Mouse (Mus musculus) kidney, adult 10 weeks (tissue): ENCODE results near the gene Gm15127. TPM values are rescaled to one million over a fixed set of nuclear protein-coding genes. Genes with fewer than 3 reads are reported as not detected.

Experiments used
- polyA plus RNA-seq: library from polyadenylated mRNA; stranded (reverse); fragments of 350-450 nt; fragmentation: Illumina TruSeq; extraction: RNeasy Lipid Tissue Mini Kit (QIAGEN cat#74804); gene quantifications from one replicate; pipeline ENCODE4 v1.2.3, GENCODE M21; 2014; ENCODE audit warnings: low read depth, low replicate concordance

Gm15127 gene
- not detected for polyA plus RNA-seq

GRCm38 (mm10) chrX:148663298-148663697, at the start of gene Gm15127:
Gm15127 (plus strand) TSS chrX:148663598.

GRCm38 (mm10) chrX:148615053-148615452, 48.3 kb upstream of the Gm15127 start, which contains the start of gene Gm8334:
Gm8334 (minus strand) TSS chrX:148615153.

Other genes starting within 250 kb of the Gm15127 start
- not detected for gene Gm15114, start 174.6 kb upstream of the Gm15127 start, polyA plus RNA-seq
- gene Gm8334, start 48.4 kb upstream of the Gm15127 start, polyA plus RNA-seq: not detected
- gene Luzp4, start 194.0 kb downstream of the Gm15127 start, polyA plus RNA-seq: not detected